Mouse (Mus musculus) liver, embryonic 13.5 days (tissue): Measurements from ENCODE around the gene Nrg3. TPM values are rescaled to one million over a fixed set of nuclear protein-coding genes. Genes with fewer than 3 reads are reported as not detected.
"Not testable (repeated sequence)": the region's sequence is repeated elsewhere in the genome, so short reads cannot be mapped to it uniquely, and the experiment has no call there.

Experiments used
- ATAC-seq: fragments of 200-750 bp; cut with Nextera tagmentation; 2 replicates; pipeline ENCODE4 v1.8.0; 2017; ENCODE audit warnings: low read depth, mild to moderate bottlenecking, moderate number of reproducible peaks, moderate library complexity
- DNase-seq: peaks from one replicate; pipeline ENCODE4 v3.0.0; 2022
- H3K27ac ChIP-seq: fragments of 300-500 bp; sonication (generic); 2 replicates; pipeline ENCODE4 v1.5.1; 2015; ENCODE audit warnings: moderate library complexity, mild to moderate bottlenecking, inconsistent platforms
- H3K27me3 ChIP-seq: fragments of 300-500 bp; sonication (generic); 2 replicates; pipeline ENCODE4 v1.6.1; 2015; ENCODE audit warnings: mild to moderate bottlenecking, inconsistent platforms
- H3K36me3 ChIP-seq: fragments of 300-500 bp; sonication (generic); 2 replicates; pipeline ENCODE4 v1.6.1; 2015; ENCODE audit warnings: mild to moderate bottlenecking, inconsistent platforms
- H3K4me1 ChIP-seq: fragments of 300-500 bp; sonication (generic); replicated peaks from 2 replicates; pipeline ENCODE4 v1.6.1; 2015; ENCODE audit warnings: inconsistent platforms
- H3K4me2 ChIP-seq: fragments of 300-500 bp; sonication (generic); 2 replicates; pipeline ENCODE4 v1.6.1; 2015; ENCODE audit warnings: inconsistent platforms, mild to moderate bottlenecking, moderate library complexity
- H3K4me3 ChIP-seq: fragments of 300-500 bp; sonication (generic); replicated peaks from 2 replicates; pipeline ENCODE4 v1.5.1; 2015; ENCODE audit warnings: mild to moderate bottlenecking, inconsistent platforms
- H3K9ac ChIP-seq: fragments of 300-500 bp; sonication (generic); 2 replicates; pipeline ENCODE4 v1.6.1; 2015; ENCODE audit warnings: mild to moderate bottlenecking, inconsistent platforms
- H3K9me3 ChIP-seq: fragments of 300-500 bp; sonication (generic); replicated peaks from 2 replicates; pipeline ENCODE4 v1.6.1; 2016; ENCODE audit warnings: inconsistent platforms
- WGBS: fragments of 180-500 bp; shearing (Covaris S2); methylation state at CpG from one replicate; pipeline ENCODE4 v1.1.7; 2015; ENCODE audit not compliant: insufficient replicate concordance; 5-methylcytosine and 5-hydroxymethylcytosine counted together
- microRNA-seq: library from miRNA; unstranded; fragments of <30 nt; microRNA quantifications from one replicate; pipeline ENCODE4, GENCODE M21; 2016
- polyA plus RNA-seq: library from polyadenylated mRNA; unstranded; fragments of >200 nt; fragmentation: Nextera tagmentation; extraction: Ambion mirVana; gene quantifications from 2 replicates; pipeline ENCODE4 v1.2.1, GENCODE M21; 2015

The Nrg3 gene
- polyA plus RNA-seq, 1 experiment from 2014 or later, result not detected

- ATAC-seq, result no peak
- 57% methylated on average over 6 of the region's 6 CpGs for WGBS
- H3K4me3 ChIP-seq, result no peak overlapping the region
These were observed 1038.9 kb downstream of the Nrg3 start for GRCm38 (mm10) chr14:38433793-38434589.

DNA sequence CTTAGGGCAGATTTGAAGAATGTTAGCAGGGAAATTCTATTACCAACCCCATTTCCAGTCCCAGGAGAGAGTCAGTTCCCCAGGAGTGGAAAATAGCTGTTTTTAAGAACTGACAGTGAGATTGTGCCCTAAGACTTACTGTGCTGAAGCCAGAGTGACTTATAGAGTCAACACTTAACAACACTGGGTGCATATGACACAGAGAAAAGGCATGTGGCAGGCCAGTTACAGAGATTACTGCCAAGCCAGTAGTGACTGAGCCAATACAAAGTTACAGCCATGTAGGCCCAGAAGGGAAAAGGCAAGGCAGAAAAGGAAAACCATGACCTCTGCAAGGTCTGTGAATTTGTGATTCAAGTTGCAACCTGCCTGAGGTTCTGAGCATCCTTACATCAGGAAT, 1098.2 kb downstream of the Nrg3 start:
- Histone ChIP-seq H3K4me1 (no peaks in the 10 kb centered on the region), H3K27ac (no peak overlapping the region), H3K36me3 (no peaks in the 10 kb centered on the region), H3K4me2 (no peak overlapping the region), H3K4me3 (no peak overlapping the region), H3K9me3 (no peaks in the 10 kb centered on the region), H3K27me3 (no peaks in the 10 kb centered on the region), H3K9ac (no peak overlapping the region)
- DNase-seq, result no peak
- no peak for ATAC-seq

More at GRCm38 (mm10) chr14:38433793-38434589, 1038.9 kb downstream of the Nrg3 start:
- Histone ChIP-seq H3K4me1 (no peaks in the 10 kb centered on the region), H3K36me3 (no peaks in the 10 kb centered on the region), H3K9me3 (no peaks in the 10 kb centered on the region), H3K4me2 (no peak overlapping the region), H3K27ac (no peak overlapping the region), H3K9ac (no peak overlapping the region), H3K27me3 (no peaks in the 10 kb centered on the region)
- no peak for DNase-seq

DNA sequence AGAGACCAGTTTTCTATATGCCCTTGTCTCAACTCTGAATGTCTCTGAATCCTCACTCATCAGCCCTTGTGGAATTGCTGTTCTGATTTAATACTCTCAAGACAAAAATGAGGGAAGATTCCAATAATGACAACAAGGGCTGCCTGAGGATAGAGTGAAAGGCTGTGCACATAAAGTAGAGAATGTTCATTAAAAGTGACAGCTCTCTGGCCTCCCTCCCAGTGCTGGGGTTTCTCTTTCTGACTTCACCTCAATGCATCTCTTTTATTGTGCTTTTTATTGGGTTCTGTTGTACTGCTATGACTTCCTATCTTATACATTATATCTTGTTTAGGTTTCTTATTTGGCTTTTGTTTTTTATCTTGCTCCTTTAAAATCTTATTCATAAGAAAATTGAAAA, 1131.9 kb downstream of the Nrg3 start:
- Histone ChIP-seq H3K4me1 (no peaks in the 10 kb centered on the region), H3K36me3 (no peaks in the 10 kb centered on the region), H3K27ac (no peak overlapping the region), H3K9ac (no peak overlapping the region), H3K9me3 (no peaks in the 10 kb centered on the region), H3K4me2 (no peak overlapping the region), H3K4me3 (no peak overlapping the region), H3K27me3 (no peaks in the 10 kb centered on the region)
- DNase-seq, result no peak
- ATAC-seq, result no peak

DNA sequence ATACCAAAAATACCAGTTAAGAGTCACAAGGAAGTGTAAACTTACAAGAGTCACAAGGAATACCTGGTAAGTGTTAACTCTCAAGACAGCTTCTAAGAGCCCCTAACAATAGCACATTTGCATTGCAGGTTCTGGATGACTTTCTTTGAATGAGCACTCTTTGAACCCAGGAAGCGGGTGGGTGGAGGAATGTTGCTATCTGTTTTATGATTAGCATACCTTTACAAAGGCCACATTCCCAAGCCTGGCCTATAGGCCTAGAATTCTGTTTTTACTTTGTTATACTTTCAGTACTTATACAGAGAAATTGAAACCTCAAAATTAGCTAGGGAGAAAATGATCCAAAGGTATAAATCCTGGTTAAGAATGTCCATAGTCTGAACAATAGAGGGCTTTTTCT, 1150.0 kb downstream of the Nrg3 start:
- not testable (repeated sequence) for H3K4me2 ChIP-seq, DNase-seq, H3K9ac ChIP-seq, H3K27ac ChIP-seq, H3K4me1 ChIP-seq, ATAC-seq, H3K4me3 ChIP-seq, H3K36me3 ChIP-seq, H3K27me3 ChIP-seq, H3K9me3 ChIP-seq
- 71% methylated on average over 1 of the region's 1 CpGs for WGBS

DNA sequence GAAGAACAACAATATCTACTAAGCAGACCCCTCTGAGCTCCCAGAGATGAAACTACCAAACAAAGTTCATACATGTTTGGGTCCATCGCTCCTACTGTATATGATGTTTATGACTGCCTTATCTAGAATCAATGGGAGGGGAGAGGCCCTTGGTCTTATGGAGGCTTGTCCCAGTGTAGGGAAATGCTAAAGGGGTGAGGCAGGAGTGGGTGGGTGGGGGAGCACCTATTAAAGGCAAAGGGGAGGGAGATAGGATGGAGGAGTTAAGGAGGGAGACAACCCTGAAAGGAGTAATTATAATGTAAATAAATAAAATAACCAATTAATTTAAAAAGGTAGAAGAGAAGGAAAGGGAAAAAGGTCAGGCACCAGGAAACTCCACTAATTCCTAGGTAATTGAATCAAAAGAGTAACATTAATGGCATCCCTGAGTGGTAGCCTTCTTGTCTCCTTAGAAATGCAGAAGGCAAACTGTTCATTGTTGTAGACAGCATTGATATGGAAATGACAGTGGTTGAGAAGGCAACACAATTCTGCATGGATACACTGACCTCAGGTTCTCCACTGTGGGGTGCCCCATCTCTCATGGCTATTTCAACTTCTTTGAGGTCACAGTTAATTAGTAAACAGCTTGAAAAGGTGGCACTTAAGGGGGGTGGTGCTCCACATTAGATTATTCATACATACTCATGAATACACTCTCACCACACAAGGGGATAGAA, 1152.1 kb downstream of the Nrg3 start:
- Histone ChIP-seq H3K4me3 (no peak overlapping the region), H3K9me3 (no peaks in the 10 kb centered on the region), H3K4me2 (no peak overlapping the region), H3K27ac (no peak overlapping the region), H3K27me3 (no peaks in the 10 kb centered on the region), H3K4me1 (no peaks in the 10 kb centered on the region), H3K9ac (no peak overlapping the region), H3K36me3 (no peaks in the 10 kb centered on the region)
- no peak for ATAC-seq
- 89% methylated on average over 1 of the region's 1 CpGs for WGBS
- DNase-seq, result no peak

Small RNAs within 50 kb of the gene (microRNA-seq; reads per million reads assigned to microRNA genes)
- gene Gm27332, result not detected
